Mouse (Mus musculus): ENCODE data around the gene Mnd1.

GRCm38 (mm10) chr3:84118178-84118577 lies 37.4 kb downstream of the Mnd1 start:
- TF ChIP-seq CTCF (IDR thresholded peaks at IDR 0.05) (no peak), EP300 (IDR thresholded peaks at IDR 0.05) (no peak)
